Mouse (Mus musculus) liver, postnatal 0 days (tissue): Measurements from ENCODE around the gene Kif28.

ENCODE experiments used
- CTCF ChIP-seq: sonication (generic); IDR thresholded peaks from 2 replicates; pipeline ENCODE4 v1.5.1; 2016; ENCODE audit warnings: antibody characterized with exemption, low read depth
- EP300 ChIP-seq: IDR thresholded peaks from 2 replicates; pipeline ENCODE4 v1.6.1; 2016; ENCODE audit warnings: antibody characterized with exemption, low read depth, mild to moderate bottlenecking

GRCm38 (mm10) chr1:179743593-179744193 is 1.4 kb downstream of the Kif28 start:
- TF ChIP-seq CTCF, result no peak
- no peak for TF ChIP-seq EP300
